Mouse (Mus musculus): Measurements from ENCODE around the gene Luzp2.
"Not testable (repeated sequence)": the region's sequence is repeated elsewhere in the genome, so short reads cannot be mapped to it uniquely, and the experiment has no call there.

Luzp2 gene

GRCm38 (mm10) chr7:55000397-55000796 lies 165.1 kb downstream of the Luzp2 start:
- DNase-seq (ENCODE audit: low spot score in 2 of 2), result no peak

- DNase-seq (ENCODE audit: low spot score in 2 of 2), result no peak
Measured at GRCm38 (mm10) chr7:55009173-55009771, 174.0 kb downstream of the Luzp2 start.

GRCm38 (mm10) chr7:55133850-55134249 lies 298.6 kb downstream of the Luzp2 start:
- not testable (repeated sequence) for DNase-seq (ENCODE audit: low spot score in 2 of 2)

GRCm38 (mm10) chr7:55188927-55189326 lies 353.6 kb downstream of the Luzp2 start:
- no peak for DNase-seq (ENCODE audit: low spot score in 2 of 2)

- peak; percentile 11 to 39 for DNase-seq (ENCODE audit: low spot score in 2 of 2)
Measured at GRCm38 (mm10) chr7:55189496-55189895, 354.2 kb downstream of the Luzp2 start.

DNA sequence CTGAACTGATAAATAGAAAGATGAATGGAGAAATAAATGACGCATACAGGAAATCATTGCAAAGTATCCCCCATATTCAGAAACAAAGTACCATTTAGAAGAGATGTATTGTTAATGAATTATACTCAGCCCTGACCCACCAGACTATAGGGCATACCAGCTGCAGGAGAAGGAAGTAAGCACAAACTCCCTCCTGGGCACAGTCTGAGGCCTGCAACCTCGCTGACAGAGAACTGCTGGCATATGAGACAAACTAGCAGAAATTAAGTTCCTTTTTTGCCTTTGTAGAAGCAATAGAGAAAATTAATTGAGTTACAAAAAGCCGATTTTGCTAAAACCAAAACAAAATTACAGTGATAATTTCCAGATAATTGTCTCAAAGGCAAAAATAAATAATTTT lies 355.4 kb downstream of the Luzp2 start:
- DNase-seq (ENCODE audit: low spot score in 2 of 2), result no peak

GRCm38 (mm10) chr7:55198806-55199205 lies 363.5 kb downstream of the Luzp2 start:
- no peak for DNase-seq (ENCODE audit: low spot score in 2 of 2)

- DNase-seq (ENCODE audit: low spot score in 2 of 2), result no peak
Measured at GRCm38 (mm10) chr7:55222997-55223396, 387.7 kb downstream of the Luzp2 start.

DNA sequence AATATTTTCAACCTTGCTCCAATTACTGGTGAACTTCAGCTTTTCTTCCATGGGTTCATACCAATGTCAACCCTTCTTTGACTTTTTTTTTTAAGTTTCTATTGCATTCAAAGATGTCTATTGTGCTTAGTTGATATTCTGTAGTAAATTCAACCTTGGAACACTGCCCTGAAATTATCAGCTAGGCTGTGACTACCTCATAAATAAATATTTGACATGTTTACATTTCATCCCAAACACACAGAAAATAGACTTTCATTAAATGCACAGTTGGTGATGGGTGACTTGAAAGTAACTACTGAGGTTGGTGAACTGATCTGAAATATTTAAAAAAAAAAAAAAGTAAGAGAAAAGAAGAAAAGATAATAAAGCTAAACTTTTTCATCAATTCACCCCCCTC lies 394.1 kb downstream of the Luzp2 start:
- DNase-seq (ENCODE audit: low spot score in 2 of 2), result no peak

Measured in left cerebral cortex, adult 9 months (tissue).